Mouse (Mus musculus): ENCODE data around the gene Lrch1. TPM values are rescaled to one million over a fixed set of nuclear protein-coding genes. Genes with fewer than 3 reads are reported as not detected.
A peak's percentile ranks its signal among the peaks of the same experiment; 100 is the strongest.

Lrch1 gene
- polyA plus RNA-seq (2016; fragmentation: Nextera tagmentation; extraction: Ambion mirVana): 16.2 and 16.6 TPM in 2 replicates

- under 1% methylated on average over 59 of the region's 65 CpGs for WGBS
- Histone ChIP-seq H3K4me3 (peak within 1 kb of the TSS; percentile 91), H3K27ac (ENCODE audit: poor library complexity, severe bottlenecking) (peak within 1 kb of the TSS; percentile 90), H3K9ac (peak within 1 kb of the TSS; percentile 93), H3K36me3 (no peaks in the 10 kb centered on the region), H3K4me2 (peak within 1 kb of the TSS; percentile 93), H3K27me3 (replicated peaks) (no peaks in the 10 kb centered on the region), H3K4me1 (replicated peaks) (peaks cover 33% of the 10 kb centered on the region), H3K9me3 (replicated peaks) (no peaks in the 10 kb centered on the region)
- peak; percentile 71 for ATAC-seq (ENCODE audit: insufficient number of reproducible peaks, low FRiP score)
Measured at GRCm38 (mm10) chr14:74947376-74948013, at the start of gene Lrch1. Lrch1 (minus strand) TSS chr14:74947876.

- no peak for ATAC-seq (ENCODE audit: insufficient number of reproducible peaks, low FRiP score)
- no peak overlapping the region for H3K4me2 ChIP-seq
- no peak overlapping the region for H3K9ac ChIP-seq
- no peaks in the 10 kb centered on the region for H3K27me3 ChIP-seq (replicated peaks)
- peaks cover 13% of the 10 kb centered on the region for H3K4me1 ChIP-seq (replicated peaks)
- H3K9me3 ChIP-seq (replicated peaks): no peaks in the 10 kb centered on the region
- H3K4me3 ChIP-seq: no peak overlapping the region
- no peak overlapping the region for H3K27ac ChIP-seq (ENCODE audit: poor library complexity, severe bottlenecking)
- H3K36me3 ChIP-seq: no peaks in the 10 kb centered on the region
- WGBS: 83% methylated on average over 2 of the region's 2 CpGs
Measured at GRCm38 (mm10) chr14:74997041-74997440, 49.4 kb upstream of the Lrch1 start.

- ATAC-seq (ENCODE audit: insufficient number of reproducible peaks, low FRiP score): no peak
Measured at GRCm38 (mm10) chr14:74996556-74996955, 48.9 kb upstream of the Lrch1 start.

GRCm38 (mm10) chr14:74990504-74990903, 42.8 kb upstream of the Lrch1 start:
- Histone ChIP-seq H3K27me3 (replicated peaks) (no peaks in the 10 kb centered on the region), H3K9ac (no peak overlapping the region), H3K4me2 (no peak overlapping the region), H3K4me3 (no peak overlapping the region), H3K27ac (ENCODE audit: poor library complexity, severe bottlenecking) (no peak overlapping the region), H3K4me1 (replicated peaks) (peaks cover 4% of the 10 kb centered on the region; the same call in 1 of the 2 replicates), H3K36me3 (no peaks in the 10 kb centered on the region), H3K9me3 (replicated peaks) (no peaks in the 10 kb centered on the region)
- ATAC-seq (ENCODE audit: insufficient number of reproducible peaks, low FRiP score): no peak
- 8% methylated on average over 1 of the region's 1 CpGs for WGBS

More at GRCm38 (mm10) chr14:74996556-74996955, 48.9 kb upstream of the Lrch1 start:
- H3K27ac ChIP-seq (ENCODE audit: poor library complexity, severe bottlenecking): no peak overlapping the region
- WGBS: 57% methylated on average over 3 of the region's 3 CpGs
- peaks cover 13% of the 10 kb centered on the region for H3K4me1 ChIP-seq (replicated peaks)
- no peak overlapping the region for H3K4me2 ChIP-seq
- H3K9me3 ChIP-seq (replicated peaks): no peaks in the 10 kb centered on the region
- H3K4me3 ChIP-seq: no peak overlapping the region
- no peaks in the 10 kb centered on the region for H3K36me3 ChIP-seq
- no peaks in the 10 kb centered on the region for H3K27me3 ChIP-seq (replicated peaks)
- no peak overlapping the region for H3K9ac ChIP-seq

- ATAC-seq (ENCODE audit: insufficient number of reproducible peaks, low FRiP score): no peak
- Histone ChIP-seq H3K4me1 (replicated peaks) (peaks cover 6% of the 10 kb centered on the region; the same call in 1 of the 2 replicates), H3K9ac (no peak overlapping the region), H3K4me2 (no peak overlapping the region), H3K27me3 (replicated peaks) (no peaks in the 10 kb centered on the region), H3K4me3 (no peak overlapping the region), H3K27ac (ENCODE audit: poor library complexity, severe bottlenecking) (no peak overlapping the region), H3K36me3 (no peaks in the 10 kb centered on the region), H3K9me3 (replicated peaks) (no peaks in the 10 kb centered on the region)
- WGBS: 79% methylated on average over 4 of the region's 4 CpGs
Measured at GRCm38 (mm10) chr14:74989909-74990308, 42.2 kb upstream of the Lrch1 start.

GRCm38 (mm10) chr14:74989322-74989721, 41.6 kb upstream of the Lrch1 start:
- ATAC-seq (ENCODE audit: insufficient number of reproducible peaks, low FRiP score): no peak
- H3K9me3 ChIP-seq (replicated peaks): no peaks in the 10 kb centered on the region
- 44% methylated on average over 4 of the region's 4 CpGs for WGBS
- H3K4me2 ChIP-seq: no peak overlapping the region
- no peaks in the 10 kb centered on the region for H3K27me3 ChIP-seq (replicated peaks)
- no peak overlapping the region for H3K27ac ChIP-seq (ENCODE audit: poor library complexity, severe bottlenecking)
- peaks cover 7% of the 10 kb centered on the region; the same call in 1 of the 2 replicates for H3K4me1 ChIP-seq (replicated peaks)
- no peak overlapping the region for H3K4me3 ChIP-seq
- H3K36me3 ChIP-seq: no peaks in the 10 kb centered on the region
- H3K9ac ChIP-seq: no peak overlapping the region

- Histone ChIP-seq H3K4me3 (no peak overlapping the region), H3K36me3 (no peaks in the 10 kb centered on the region), H3K9me3 (replicated peaks) (no peaks in the 10 kb centered on the region), H3K4me2 (no peak overlapping the region), H3K27ac (ENCODE audit: poor library complexity, severe bottlenecking) (no peak overlapping the region), H3K27me3 (replicated peaks) (no peaks in the 10 kb centered on the region), H3K4me1 (replicated peaks) (peaks cover 7% of the 10 kb centered on the region; the same call in 1 of the 2 replicates), H3K9ac (no peak overlapping the region)
- WGBS: 77% methylated on average over 3 of the region's 3 CpGs
- ATAC-seq (ENCODE audit: insufficient number of reproducible peaks, low FRiP score): no peak
Measured at GRCm38 (mm10) chr14:74986527-74986926, 38.9 kb upstream of the Lrch1 start.

- no peak for ATAC-seq (ENCODE audit: insufficient number of reproducible peaks, low FRiP score)
- no peaks in the 10 kb centered on the region for H3K9me3 ChIP-seq (replicated peaks)
- H3K4me2 ChIP-seq: no peak overlapping the region
- H3K27me3 ChIP-seq (replicated peaks): no peaks in the 10 kb centered on the region; the same call in 1 of the 2 replicates
- no peak overlapping the region for H3K27ac ChIP-seq (ENCODE audit: poor library complexity, severe bottlenecking)
- WGBS: 67% methylated on average over 4 of the region's 4 CpGs
- no peak overlapping the region for H3K9ac ChIP-seq
- H3K4me3 ChIP-seq: no peak overlapping the region
- peaks cover 7% of the 10 kb centered on the region; the same call in 1 of the 2 replicates for H3K4me1 ChIP-seq (replicated peaks)
- no peaks in the 10 kb centered on the region for H3K36me3 ChIP-seq
Measured at GRCm38 (mm10) chr14:74985658-74986057, 38.0 kb upstream of the Lrch1 start.

- no peaks in the 10 kb centered on the region for H3K36me3 ChIP-seq
- ATAC-seq (ENCODE audit: insufficient number of reproducible peaks, low FRiP score): no peak
- H3K4me3 ChIP-seq: no peak overlapping the region
- H3K27me3 ChIP-seq (replicated peaks): no peaks in the 10 kb centered on the region; the same call in 1 of the 2 replicates
- no peak overlapping the region for H3K4me2 ChIP-seq
- no peaks in the 10 kb centered on the region for H3K9me3 ChIP-seq (replicated peaks)
- no peak overlapping the region for H3K27ac ChIP-seq (ENCODE audit: poor library complexity, severe bottlenecking)
- no peak overlapping the region for H3K9ac ChIP-seq
- WGBS: 63% methylated on average over 7 of the region's 7 CpGs
- peaks cover 4% of the 10 kb centered on the region; the same call in 1 of the 2 replicates for H3K4me1 ChIP-seq (replicated peaks)
Measured at GRCm38 (mm10) chr14:74984817-74985391, 37.2 kb upstream of the Lrch1 start.

GRCm38 (mm10) chr14:74983079-74983478, 35.4 kb upstream of the Lrch1 start:
- Histone ChIP-seq H3K27ac (ENCODE audit: poor library complexity, severe bottlenecking) (no peak overlapping the region), H3K27me3 (replicated peaks) (no peaks in the 10 kb centered on the region; the same call in 1 of the 2 replicates), H3K9ac (no peak overlapping the region), H3K4me1 (replicated peaks) (0 out of 2 replicates have a peak, but pooled peaks cover 3% of the 10 kb centered on the region), H3K4me2 (no peak overlapping the region), H3K4me3 (no peak overlapping the region), H3K36me3 (no peaks in the 10 kb centered on the region), H3K9me3 (replicated peaks) (no peaks in the 10 kb centered on the region)
- 71% methylated on average over 5 of the region's 5 CpGs for WGBS
- no peak for ATAC-seq (ENCODE audit: insufficient number of reproducible peaks, low FRiP score)

- Histone ChIP-seq H3K27ac (ENCODE audit: poor library complexity, severe bottlenecking) (no peak overlapping the region), H3K4me2 (no peak overlapping the region), H3K4me3 (no peak overlapping the region), H3K4me1 (replicated peaks) (0 out of 2 replicates have a peak, but pooled peaks cover 3% of the 10 kb centered on the region), H3K9me3 (replicated peaks) (no peaks in the 10 kb centered on the region), H3K36me3 (no peaks in the 10 kb centered on the region), H3K27me3 (replicated peaks) (peaks cover 4% of the 10 kb centered on the region; the same call in 1 of the 2 replicates), H3K9ac (no peak overlapping the region)
- WGBS: 63% methylated on average over 3 of the region's 3 CpGs
- no peak for ATAC-seq (ENCODE audit: insufficient number of reproducible peaks, low FRiP score)
Measured at GRCm38 (mm10) chr14:74981016-74981415, 33.3 kb upstream of the Lrch1 start.

Measured in heart, embryonic 12.5 days (tissue).